Mouse (Mus musculus): ENCODE measurements at regions not wholly inside any gene's neighbourhood (a gene's known extent, or its start where the extent isn't known, plus 50 kb on each side); places are given as distances from the start of the nearest gene placed in this dataset.

- DNase-seq (ENCODE audit: low spot score in 2 of 2), result no peak
These were observed 183.1 kb upstream of the Adcy2 start for GRCm38 (mm10) chr13:69182478-69182877.

GRCm38 (mm10) chr13:69190661-69191060 lies 191.3 kb upstream of the Adcy2 start:
- DNase-seq (ENCODE audit: low spot score in 2 of 2), result no peak

GRCm38 (mm10) chr13:69196464-69196871 lies 197.1 kb upstream of the Adcy2 start:
- DNase-seq (ENCODE audit: low spot score in 2 of 2), result no peak

GRCm38 (mm10) chr13:69207741-69208568 lies 208.6 kb upstream of the Adcy2 start:
- no peak for DNase-seq (ENCODE audit: low spot score in 2 of 2)

- DNase-seq (ENCODE audit: low spot score in 2 of 2), result no peak
These were observed 209.2 kb upstream of the Adcy2 start for GRCm38 (mm10) chr13:69208569-69208881.

GRCm38 (mm10) chr13:69216579-69216978 lies 217.2 kb upstream of the Adcy2 start:
- no peak for DNase-seq (ENCODE audit: low spot score in 2 of 2)

GRCm38 (mm10) chr13:69220425-69220824 lies 221.1 kb upstream of the Adcy2 start:
- DNase-seq (ENCODE audit: low spot score in 2 of 2), result no peak

GRCm38 (mm10) chr13:69226538-69226937 lies 227.2 kb upstream of the Adcy2 start:
- no peak for DNase-seq (ENCODE audit: low spot score in 2 of 2)

GRCm38 (mm10) chr13:69230361-69230943 lies 231.1 kb upstream of the Adcy2 start:
- DNase-seq (ENCODE audit: low spot score in 2 of 2), result no peak

GRCm38 (mm10) chr13:69236386-69236785 lies 237.0 kb upstream of the Adcy2 start:
- no peak for DNase-seq (ENCODE audit: low spot score in 2 of 2)

- DNase-seq (ENCODE audit: low spot score in 2 of 2), result no peak
These were observed 238.6 kb upstream of the Adcy2 start for GRCm38 (mm10) chr13:69237918-69238317.

GRCm38 (mm10) chr13:69239261-69239915 lies 240.0 kb upstream of the Adcy2 start:
- DNase-seq (ENCODE audit: low spot score in 2 of 2), result no peak

- DNase-seq (ENCODE audit: low spot score in 2 of 2), result no peak
These were observed 243.4 kb upstream of the Adcy2 start for GRCm38 (mm10) chr13:69242544-69243296.

GRCm38 (mm10) chr13:69250334-69251129 lies 251.2 kb upstream of the Adcy2 start:
- DNase-seq (ENCODE audit: low spot score in 2 of 2), result no peak

- DNase-seq (ENCODE audit: low spot score in 2 of 2), result no peak
These were observed 251.8 kb upstream of the Adcy2 start for GRCm38 (mm10) chr13:69251130-69251561.

GRCm38 (mm10) chr13:69252335-69252734 lies 253.0 kb upstream of the Adcy2 start:
- peak; percentile 20 to 30 for DNase-seq (ENCODE audit: low spot score in 2 of 2)

- no peak for DNase-seq (ENCODE audit: low spot score in 2 of 2)
These were observed 261.1 kb upstream of the Adcy2 start for GRCm38 (mm10) chr13:69260485-69260884.

GRCm38 (mm10) chr13:69260972-69261371 lies 261.6 kb upstream of the Adcy2 start:
- DNase-seq (ENCODE audit: low spot score in 2 of 2), result no peak

- DNase-seq (ENCODE audit: low spot score in 2 of 2), result no peak
These were observed 264.4 kb upstream of the Adcy2 start for GRCm38 (mm10) chr13:69263722-69264121.

- DNase-seq (ENCODE audit: low spot score in 2 of 2), result no peak
These were observed 266.7 kb upstream of the Adcy2 start for GRCm38 (mm10) chr13:69266071-69266470.

- DNase-seq (ENCODE audit: low spot score in 2 of 2), result no peak
These were observed 261.0 kb upstream of the Nsun2 start for GRCm38 (mm10) chr13:69272506-69272905.
